Mouse (Mus musculus) left cerebral cortex, adult 8-10 months (tissue): ENCODE results near the gene Cdkal1. TPM values are rescaled to one million over a fixed set of nuclear protein-coding genes. Genes with fewer than 3 reads are reported as not detected.

Experiments used
- DNase-seq, 2 experiments: peaks; one replicate each; pipeline ENCODE4 v3.0.0; 2022; ENCODE audit warnings: low spot score in 2 of 2
- total RNA-seq, 4 experiments: library from RNA; stranded (reverse); gene quantifications; 2 replicates each; pipeline ENCODE4 v1.2.4; 2022

Gene Cdkal1
- 10 to 100 TPM; 21.7 to 40.8 (median 26.9) TPM for total RNA-seq

GRCm38 (mm10) chr13:29855281-29856031 lies at the start of gene Cdkal1:
Gene Cdkal1, minus strand, starts transcription at chr13:29855674.
- DNase-seq, result peak; percentile 70 to 78

- no peak for DNase-seq
Observed at GRCm38 (mm10) chr13:29903341-29903740, 47.9 kb upstream of the Cdkal1 start.

GRCm38 (mm10) chr13:29902676-29903075 lies 47.2 kb upstream of the Cdkal1 start:
- DNase-seq, result no peak

GRCm38 (mm10) chr13:29901641-29902040 lies 46.2 kb upstream of the Cdkal1 start:
- peak in 1 of 2 experiments; percentile 29 for DNase-seq

- DNase-seq, result no peak
Observed at GRCm38 (mm10) chr13:29866780-29867179, 11.3 kb upstream of the Cdkal1 start.

- DNase-seq, result no peak
Observed at GRCm38 (mm10) chr13:29864331-29864730, 8.9 kb upstream of the Cdkal1 start.

GRCm38 (mm10) chr13:29860087-29860486 lies 4.6 kb upstream of the Cdkal1 start:
- DNase-seq, result no peak

GRCm38 (mm10) chr13:29857436-29857835 lies 2.0 kb upstream of the Cdkal1 start:
- DNase-seq, result no peak

GRCm38 (mm10) chr13:29854876-29855275 lies 598 bp downstream of the Cdkal1 start:
- DNase-seq, result no peak

GRCm38 (mm10) chr13:29838409-29839047 lies 16.9 kb downstream of the Cdkal1 start:
- no peak for DNase-seq

GRCm38 (mm10) chr13:29835170-29835569 lies 20.3 kb downstream of the Cdkal1 start:
- DNase-seq, result no peak

- no peak for DNase-seq
Observed at GRCm38 (mm10) chr13:29833751-29834150, 21.7 kb downstream of the Cdkal1 start.

- no peak for DNase-seq
Observed at GRCm38 (mm10) chr13:29831126-29831525, 24.3 kb downstream of the Cdkal1 start.

GRCm38 (mm10) chr13:29828032-29828431 lies 27.4 kb downstream of the Cdkal1 start:
- DNase-seq, result no peak

GRCm38 (mm10) chr13:29826469-29826868 lies 29.0 kb downstream of the Cdkal1 start:
- no peak for DNase-seq

- DNase-seq, result no peak
Observed at GRCm38 (mm10) chr13:29826041-29826440, 29.4 kb downstream of the Cdkal1 start.

GRCm38 (mm10) chr13:29824797-29825196 lies 30.7 kb downstream of the Cdkal1 start:
- DNase-seq, result no peak

- no peak for DNase-seq
Observed at GRCm38 (mm10) chr13:29824326-29824725, 31.1 kb downstream of the Cdkal1 start.

GRCm38 (mm10) chr13:29823906-29824305 lies 31.6 kb downstream of the Cdkal1 start:
- peak in 1 of 2 experiments; percentile 54 for DNase-seq

GRCm38 (mm10) chr13:29823487-29823886 lies 32.0 kb downstream of the Cdkal1 start:
- DNase-seq, result no peak

- no peak for DNase-seq
Observed at GRCm38 (mm10) chr13:29819910-29820583, 35.4 kb downstream of the Cdkal1 start.

GRCm38 (mm10) chr13:29819147-29819546 lies 36.3 kb downstream of the Cdkal1 start:
- no peak for DNase-seq
